Mouse (Mus musculus): ENCODE results near the gene Pik3cb.

The Pik3cb gene

GRCm38 (mm10) chr9:99001326-99001725 is 139.1 kb downstream of the Pik3cb start:
- DNase-seq (ENCODE audit: low spot score in 2 of 2), result no peak

- DNase-seq (ENCODE audit: low spot score in 2 of 2), result no peak
Observed at GRCm38 (mm10) chr9:98999881-99000339, 140.5 kb downstream of the Pik3cb start.

- DNase-seq (ENCODE audit: low spot score in 2 of 2), result no peak
Observed at GRCm38 (mm10) chr9:98994103-98994502, 146.3 kb downstream of the Pik3cb start.

- DNase-seq (ENCODE audit: low spot score in 2 of 2), result no peak
Observed at GRCm38 (mm10) chr9:98987131-98987530, 153.3 kb downstream of the Pik3cb start.

Data from spleen, postnatal 14 days (tissue).